Mouse (Mus musculus): ENCODE measurements at regions not wholly inside any gene's neighbourhood (a gene's known extent, or its start where the extent isn't known, plus 50 kb on each side); places are given as distances from the start of the nearest gene placed in this dataset.

- TF ChIP-seq CTCF (conservative IDR thresholded peaks at IDR 0.05; ENCODE audit: low read length) (no peak), NANOG (IDR thresholded peaks at IDR 0.05; ENCODE audit: borderline replicate concordance, low read length) (no peak), POU5F1 (IDR thresholded peaks at IDR 0.05; ENCODE audit: borderline replicate concordance, low read length) (no peak)
Observed at GRCm38 (mm10) chr9:61125769-61126168, 246.4 kb upstream of the Tle3 start.
